ENCODE assay signal across 9 mouse cellular contexts in the genomic region with DNA sequence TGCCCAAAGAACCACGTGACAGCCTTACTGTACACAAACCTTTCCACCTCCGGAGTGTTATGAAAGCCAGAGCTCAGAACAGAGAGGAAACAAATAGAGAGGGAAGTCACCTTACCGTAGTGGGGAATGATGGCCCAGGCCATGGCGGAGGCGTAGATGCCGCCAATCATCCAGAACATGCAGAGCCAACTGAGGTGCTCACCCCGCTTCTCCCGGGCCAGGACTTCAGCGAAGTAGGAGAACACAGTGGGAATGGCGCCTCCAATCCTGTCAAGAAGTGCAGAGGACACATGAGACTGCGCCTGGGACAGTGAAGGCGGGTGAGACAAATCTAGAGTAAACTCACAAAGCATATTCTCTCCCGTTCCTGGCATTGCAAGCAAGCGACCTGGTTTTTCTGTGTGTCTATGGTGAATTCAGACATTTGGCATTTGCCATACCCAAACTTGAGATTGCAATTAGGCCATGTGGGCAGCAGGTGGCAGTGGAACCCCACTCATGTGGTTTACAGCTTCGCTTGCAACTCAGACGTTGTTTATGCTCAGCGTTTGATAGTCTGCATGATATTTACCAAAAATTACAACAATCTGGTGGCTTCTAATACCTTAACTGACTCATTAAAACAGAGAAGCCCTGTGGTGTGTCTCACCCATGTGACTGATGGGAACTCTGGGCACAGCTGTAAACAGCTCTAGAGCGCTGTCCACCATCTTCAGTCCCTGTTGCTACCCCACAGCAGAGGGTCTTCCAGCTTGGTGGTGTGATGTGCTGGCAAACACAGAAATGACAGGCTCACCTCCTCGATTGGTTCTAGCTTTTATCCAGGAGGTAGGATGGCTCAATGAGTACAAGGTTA. TPM values are rescaled to one million over a fixed set of nuclear protein-coding genes. Genes with fewer than 3 reads are reported as not detected.
DNase-seq lines count a peak whose midpoint lies in the region; ATAC-seq and TF ChIP-seq lines count a peak whose summit lies in the region.
"Had no signal": no experiment of that assay in that cellular context is flagged by ENCODE, and none has a peak within 500 bp of the region (broad histone marks: within the 10 kb centered on the region; RNA-seq: fewer than 3 reads in every experiment).

No protein-coding gene starts in this region.

- H3K36me3 ChIP-seq in testis, adult 2 months (ENCODE audit: control insufficient read depth, insufficient read depth, low read length) = no peaks in the 10 kb centered on the region
- H3K36me3 ChIP-seq in embryonic facial prominence, embryonic 11.5 days (replicated peaks; ENCODE audit: control insufficient read depth, insufficient read depth, low read depth, low read length) = no peaks in the 10 kb centered on the region
- no peaks in the 10 kb centered on the region for H3K36me3 ChIP-seq in hindbrain, embryonic 15.5 days
- H3K36me3 ChIP-seq: heart, embryonic 15.5 days had no signal

- TF ChIP-seq CTCF in testis, adult 2 months (IDR thresholded peaks at IDR 0.05; ENCODE audit: control insufficient read depth, insufficient read depth, insufficient replicate concordance, low read depth, low read length) = peak; percentile 63; the same call in 1 of the 2 replicates

- WGBS in embryonic facial prominence, embryonic 11.5 days = 56% methylated on average over 19 of the region's 19 CpGs
- 64% methylated on average over 19 of the region's 19 CpGs for WGBS in hindbrain, embryonic 15.5 days

- no peak overlapping the region for H3K4me2 ChIP-seq in embryonic facial prominence, embryonic 11.5 days (ENCODE audit: low read depth, low read length)
- H3K4me2 ChIP-seq in hindbrain, embryonic 15.5 days = no peak overlapping the region
- H3K4me2 ChIP-seq: heart, embryonic 15.5 days had no signal

- TF ChIP-seq POLR2A in testis, adult 2 months (IDR thresholded peaks at IDR 0.05; ENCODE audit: control insufficient read depth, low read depth, low read length) = no peak

- no peaks in the 10 kb centered on the region for H3K9me3 ChIP-seq in embryonic facial prominence, embryonic 11.5 days (replicated peaks; ENCODE audit: control insufficient read depth, low read length)
- no peaks in the 10 kb centered on the region for H3K9me3 ChIP-seq in hindbrain, embryonic 15.5 days
- H3K9me3 ChIP-seq: heart, embryonic 15.5 days had no signal

- no peak overlapping the region for H3K4me3 ChIP-seq in testis, adult 2 months (ENCODE audit: control insufficient read depth, low read depth, low read length)
- H3K4me3 ChIP-seq in embryonic facial prominence, embryonic 11.5 days (ENCODE audit: low read depth, low read length) = no peak overlapping the region
- H3K4me3 ChIP-seq in hindbrain, embryonic 15.5 days = no peak overlapping the region
- H3K4me3 ChIP-seq: heart, embryonic 15.5 days had no signal

- H3K4me1 ChIP-seq in testis, adult 2 months (ENCODE audit: control insufficient read depth, insufficient read depth, low read length) = no peaks in the 10 kb centered on the region
- no peaks in the 10 kb centered on the region for H3K4me1 ChIP-seq in embryonic facial prominence, embryonic 11.5 days (ENCODE audit: control insufficient read depth, insufficient read depth, low read length)
- no peaks in the 10 kb centered on the region for H3K4me1 ChIP-seq in hindbrain, embryonic 15.5 days (replicated peaks)
- H3K4me1 ChIP-seq: heart, embryonic 15.5 days had no signal

- intact Hi-C loops in left cerebral cortex, postnatal 4 days (cut with DNase I) = no loop called here

- no peaks in the 10 kb centered on the region for H3K27me3 ChIP-seq in testis, adult 2 months (ENCODE audit: control insufficient read depth, insufficient read depth, low read length)
- H3K27me3 ChIP-seq in embryonic facial prominence, embryonic 11.5 days (ENCODE audit: control insufficient read depth, insufficient read depth, low read length) = no peaks in the 10 kb centered on the region
- H3K27me3 ChIP-seq in hindbrain, embryonic 15.5 days = no peaks in the 10 kb centered on the region
- H3K27me3 ChIP-seq: heart, embryonic 15.5 days had no signal

- H3K9ac ChIP-seq in embryonic facial prominence, embryonic 11.5 days (replicated peaks; ENCODE audit: low read length) = no peak overlapping the region
- no peak overlapping the region for H3K9ac ChIP-seq in hindbrain, embryonic 15.5 days
- H3K9ac ChIP-seq: heart, embryonic 15.5 days had no signal

- H3K27ac ChIP-seq in testis, adult 2 months (ENCODE audit: control insufficient read depth, insufficient read depth, low read depth, low read length) = no peak overlapping the region
- H3K27ac ChIP-seq in embryonic facial prominence, embryonic 11.5 days (replicated peaks; ENCODE audit: low read depth, low read length) = no peak overlapping the region
- H3K27ac ChIP-seq in hindbrain, embryonic 15.5 days (replicated peaks) = no peak overlapping the region
- H3K27ac ChIP-seq: heart, embryonic 15.5 days had no signal

- no peak for DNase-seq in testis, postnatal 14 days (ENCODE audit: low spot score)
- peak; percentile 75 for DNase-seq in adrenal gland, postnatal 10 days
- peak; percentile 81 for DNase-seq in embryonic facial prominence, embryonic 11.5 days (ENCODE audit: low spot score)
- peak; percentile 64 for DNase-seq in left cerebral cortex, postnatal 4 days
- DNase-seq in neural tube, embryonic 10.5 days (ENCODE audit: extremely low spot score, low spot score) = peak; percentile 65
- DNase-seq in urinary bladder, postnatal 25 days (ENCODE audit: low spot score) = peak; percentile 24

- ATAC-seq in embryonic facial prominence, embryonic 11.5 days (replicated peaks; ENCODE audit: insufficient number of reproducible peaks, low FRiP score, low TSS enrichment, low read depth) = peak; percentile 56; the same call in 1 of the 2 replicates
- peak; percentile 63 for ATAC-seq in hindbrain, embryonic 15.5 days (ENCODE audit: low FRiP score, low read depth)

RNA-seq across cellular contexts. Expression of gene Gm20075, which starts 50.6 kb away (rescaled TPM):
- polyA plus RNA-seq in testis, adult 2 months (2012; rRNA removed) = 0.34 and 2.8 TPM in 2 replicates
- total RNA-seq in adrenal gland, postnatal 10 days (2021) = 10 to 100 TPM; 19.1 to 23.2 TPM
- polyA plus RNA-seq in embryonic facial prominence, embryonic 11.5 days (2014; fragmentation: Nextera tagmentation; extraction: Ambion mirVana) = 44.0 and 47.7 TPM in 2 replicates
- polyA plus RNA-seq in hindbrain, embryonic 15.5 days (2015; fragmentation: Nextera tagmentation; extraction: Ambion mirVana) = 24.3 and 25.1 TPM in 2 replicates
- 10 to 100 TPM; 30.0 to 31.7 TPM for total RNA-seq in left cerebral cortex, postnatal 4 days (2021)

RNA-seq across cellular contexts. Expression of gene Gm17190, which starts 51.3 kb away (rescaled TPM):
- not detected in 2 replicates for polyA plus RNA-seq in testis, adult 2 months (2012; rRNA removed)
- total RNA-seq in adrenal gland, postnatal 10 days (2021) = not detected
- not detected in 2 replicates for polyA plus RNA-seq in embryonic facial prominence, embryonic 11.5 days (2014; fragmentation: Nextera tagmentation; extraction: Ambion mirVana)
- polyA plus RNA-seq in hindbrain, embryonic 15.5 days (2015; fragmentation: Nextera tagmentation; extraction: Ambion mirVana) = 0.25 and 0.29 TPM in 2 replicates
- not detected for total RNA-seq in left cerebral cortex, postnatal 4 days (2021)
- polyA plus RNA-seq: heart, embryonic 15.5 days had no signal
